Mouse (Mus musculus) kidney, embryonic 15.5 days (tissue): ENCODE data around the gene Lrrc3c. TPM values are rescaled to one million over a fixed set of nuclear protein-coding genes. Genes with fewer than 3 reads are reported as not detected.
A peak's percentile ranks its signal among the peaks of the same experiment; 100 is the strongest.

Experiments
- ATAC-seq: fragments of 200-750 bp; cut with Nextera tagmentation; replicated peaks from 2 replicates; pipeline ENCODE4 v1.8.0; 2017; ENCODE audit warnings: moderate TSS enrichment; ENCODE audit not compliant: low FRiP score
- H3K27ac ChIP-seq: fragments of 300-500 bp; sonication (generic); 2 replicates; pipeline ENCODE4 v1.5.1; 2015; ENCODE audit warnings: mild to moderate bottlenecking, inconsistent platforms
- H3K27me3 ChIP-seq: fragments of 300-500 bp; sonication (generic); 2 replicates; pipeline ENCODE4 v1.6.1; 2015; ENCODE audit warnings: inconsistent platforms
- H3K36me3 ChIP-seq: fragments of 300-500 bp; sonication (generic); 2 replicates; pipeline ENCODE4 v1.6.1; 2015; ENCODE audit warnings: inconsistent platforms
- H3K4me1 ChIP-seq: fragments of 300-500 bp; sonication (generic); 2 replicates; pipeline ENCODE4 v1.6.1; 2015; ENCODE audit warnings: inconsistent platforms
- H3K4me2 ChIP-seq: fragments of 300-500 bp; sonication (generic); 2 replicates; pipeline ENCODE4 v1.6.1; 2015; ENCODE audit warnings: moderate library complexity, mild to moderate bottlenecking, inconsistent platforms
- H3K4me3 ChIP-seq: fragments of 300-500 bp; sonication (generic); replicated peaks from 2 replicates; pipeline ENCODE4 v1.5.1; 2015; ENCODE audit warnings: mild to moderate bottlenecking, inconsistent platforms
- H3K9ac ChIP-seq: fragments of 300-500 bp; sonication (generic); 2 replicates; pipeline ENCODE4 v1.6.1; 2015; ENCODE audit warnings: mild to moderate bottlenecking, inconsistent platforms
- H3K9me3 ChIP-seq: fragments of 300-500 bp; sonication (generic); replicated peaks from 2 replicates; pipeline ENCODE4 v1.6.1; 2016; ENCODE audit warnings: inconsistent platforms
- WGBS: fragments of 180-500 bp; shearing (Covaris S2); methylation state at CpG from one replicate; pipeline ENCODE4 v1.1.7; 2015; ENCODE audit warnings: mixed read lengths; 5-methylcytosine and 5-hydroxymethylcytosine counted together
- polyA plus RNA-seq: library from polyadenylated mRNA; unstranded; fragments of >200 nt; fragmentation: Nextera tagmentation; extraction: Ambion mirVana; gene quantifications from 2 replicates; pipeline ENCODE4 v1.2.1, GENCODE M21; 2015

The Lrrc3c gene
- polyA plus RNA-seq, result not detected in 2 replicates

DNA sequence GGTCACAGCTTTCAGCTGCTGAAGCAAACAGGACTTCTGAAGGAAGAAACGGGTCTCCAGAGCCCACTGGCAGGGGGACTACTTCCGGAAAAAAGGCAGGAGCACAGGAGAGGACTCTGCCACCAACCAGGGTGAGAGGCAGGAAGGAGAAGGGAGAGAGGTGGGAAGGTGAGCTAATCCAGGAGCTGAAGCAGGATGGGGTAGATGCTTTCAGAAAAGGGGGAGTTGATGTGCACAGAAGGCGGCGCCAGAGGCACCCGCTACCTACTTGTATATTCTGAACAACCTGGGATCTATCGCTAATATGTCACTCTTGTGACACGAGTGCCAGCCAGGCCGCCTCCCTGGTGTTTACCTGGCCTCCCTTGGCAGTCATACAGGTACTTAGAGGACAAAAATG lies at the start of gene Lrrc3c:
Gene Lrrc3c (plus strand): TSS at position 301 of the 400 bp plus-strand sequence.
- H3K9me3 ChIP-seq, result no peaks in the 10 kb centered on the region
- no peaks in the 10 kb centered on the region for H3K36me3 ChIP-seq
- WGBS, result 80% methylated on average over 8 of the region's 8 CpGs
- H3K27ac ChIP-seq, result no peak within 1 kb of the TSS
- ATAC-seq, result no peak
- H3K4me1 ChIP-seq, result peaks cover 18% of the 10 kb centered on the region
- no peak within 1 kb of the TSS for H3K9ac ChIP-seq
- H3K4me3 ChIP-seq, result no peak within 1 kb of the TSS
- H3K4me2 ChIP-seq, result no peak within 1 kb of the TSS
- peaks cover 68% of the 10 kb centered on the region for H3K27me3 ChIP-seq

DNA sequence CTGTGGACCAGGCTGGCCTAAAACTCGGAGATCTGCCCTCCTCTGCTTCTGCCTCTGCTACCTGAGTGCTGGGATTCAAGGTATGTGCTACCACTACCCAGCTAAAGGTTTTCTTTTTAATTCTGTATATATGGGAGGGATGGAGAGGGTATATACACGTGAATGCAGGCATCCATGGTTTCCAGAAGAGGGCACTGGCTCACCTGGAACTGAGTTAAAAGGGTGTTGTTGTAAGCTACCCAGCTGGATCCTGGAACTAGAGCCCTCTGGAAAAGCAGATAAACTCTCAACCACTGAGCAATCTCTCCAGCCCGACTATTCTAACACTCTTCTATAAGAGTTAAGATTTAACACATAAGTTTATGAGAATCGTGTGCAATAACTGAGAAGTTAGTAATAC lies 48.7 kb upstream of the Lrrc3c start:
- Histone ChIP-seq H3K27me3 (peaks cover 60% of the 10 kb centered on the region), H3K36me3 (no peaks in the 10 kb centered on the region), H3K9me3 (no peaks in the 10 kb centered on the region), H3K27ac (no peak overlapping the region), H3K4me1 (peaks cover 20% of the 10 kb centered on the region), H3K9ac (no peak overlapping the region), H3K4me3 (no peak overlapping the region), H3K4me2 (no peak overlapping the region)
- 70% methylated on average over 4 of the region's 4 CpGs for WGBS
- ATAC-seq, result no peak

DNA sequence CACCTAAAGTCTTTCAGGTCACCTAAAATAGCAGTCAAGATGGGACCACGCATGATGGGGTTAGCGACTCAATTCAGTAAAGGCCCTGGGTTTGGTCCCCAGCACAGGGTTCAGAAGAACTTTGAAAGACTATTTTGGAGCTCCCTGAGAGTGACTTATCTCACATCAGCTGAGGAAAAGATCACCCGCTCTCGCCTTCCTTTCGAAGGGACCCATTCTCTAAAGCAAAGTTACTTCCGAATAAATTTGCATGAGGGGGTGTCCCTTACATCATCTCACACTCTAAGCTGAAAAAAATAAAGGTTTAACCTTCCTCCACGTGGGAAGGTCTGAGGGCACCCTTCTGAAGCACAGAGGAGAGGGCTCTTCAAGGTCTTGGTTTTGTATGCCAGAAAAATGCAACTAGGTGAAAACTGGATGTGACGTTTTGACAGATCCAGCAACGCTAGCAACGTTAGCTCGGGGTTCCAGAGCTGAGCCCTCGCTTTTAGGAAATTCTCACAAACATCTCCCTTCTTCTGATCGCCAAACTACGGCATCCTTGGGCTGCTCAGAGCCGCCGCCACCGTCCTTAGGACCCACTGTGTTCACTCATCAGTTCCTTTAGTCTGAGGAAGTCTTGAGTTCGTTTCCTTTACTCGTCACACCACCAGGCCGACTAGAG lies 47.6 kb upstream of the Lrrc3c start:
- 16% methylated on average over 20 of the region's 20 CpGs for WGBS
- Histone ChIP-seq H3K36me3 (no peaks in the 10 kb centered on the region), H3K9me3 (no peaks in the 10 kb centered on the region), H3K4me2 (peak overlapping the region; percentile 90), H3K9ac (peak overlapping the region; percentile 63), H3K4me1 (peaks cover 17% of the 10 kb centered on the region), H3K4me3 (peak overlapping the region; percentile 94), H3K27ac (no peak overlapping the region), H3K27me3 (peaks cover 52% of the 10 kb centered on the region)
- no peak for ATAC-seq

GRCm38 (mm10) chr11:98550975-98551828 lies 46.9 kb upstream of the Lrrc3c start, which contains the start of gene Zpbp2:
Gene Zpbp2 (plus strand): TSS chr11:98551097.
- Histone ChIP-seq H3K36me3 (no peaks in the 10 kb centered on the region), H3K27ac (peak within 1 kb of the TSS; percentile 85), H3K27me3 (peaks cover 45% of the 10 kb centered on the region), H3K4me2 (peak within 1 kb of the TSS; percentile 90), H3K4me3 (peak within 1 kb of the TSS; percentile 94), H3K4me1 (peaks cover 11% of the 10 kb centered on the region), H3K9me3 (no peaks in the 10 kb centered on the region), H3K9ac (peak within 1 kb of the TSS; percentile 63)
- peak; percentile 97 for ATAC-seq
- under 1% methylated on average over 51 of the region's 51 CpGs for WGBS

DNA sequence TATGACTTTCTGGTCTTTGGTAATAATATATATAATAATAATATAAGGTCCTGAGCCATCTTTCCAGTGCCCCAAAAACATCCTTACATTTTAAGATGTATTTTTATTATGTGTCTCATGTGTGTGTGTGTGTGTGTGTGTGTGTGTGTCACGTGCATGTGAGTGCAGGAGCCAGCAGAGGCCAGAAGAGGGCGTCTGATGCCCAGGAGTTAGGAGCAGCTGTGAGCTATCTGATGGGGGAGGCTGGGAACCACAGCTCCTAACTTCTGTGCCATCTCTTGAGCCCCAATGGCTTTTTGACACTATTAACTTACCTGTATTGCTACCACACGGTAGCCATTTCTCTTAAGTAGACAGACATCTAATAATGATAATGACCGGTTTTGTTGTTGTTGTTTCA lies 44.1 kb upstream of the Lrrc3c start:
- no peak overlapping the region for H3K4me3 ChIP-seq
- no peak for ATAC-seq
- no peak overlapping the region for H3K27ac ChIP-seq
- no peaks in the 10 kb centered on the region for H3K9me3 ChIP-seq
- peaks cover 23% of the 10 kb centered on the region for H3K27me3 ChIP-seq
- H3K4me2 ChIP-seq, result no peak overlapping the region
- no peaks in the 10 kb centered on the region for H3K36me3 ChIP-seq
- H3K9ac ChIP-seq, result no peak overlapping the region
- WGBS, result 87% methylated on average over 4 of the region's 4 CpGs
- H3K4me1 ChIP-seq, result peaks cover 11% of the 10 kb centered on the region

GRCm38 (mm10) chr11:98555124-98555700 lies 42.9 kb upstream of the Lrrc3c start:
- Histone ChIP-seq H3K27me3 (peaks cover 11% of the 10 kb centered on the region), H3K4me3 (no peak overlapping the region), H3K4me2 (no peak overlapping the region), H3K27ac (no peak overlapping the region), H3K9ac (no peak overlapping the region), H3K36me3 (no peaks in the 10 kb centered on the region), H3K9me3 (no peaks in the 10 kb centered on the region), H3K4me1 (peaks cover 11% of the 10 kb centered on the region)
- ATAC-seq, result no peak
- WGBS, result 70% methylated on average over 12 of the region's 12 CpGs

DNA sequence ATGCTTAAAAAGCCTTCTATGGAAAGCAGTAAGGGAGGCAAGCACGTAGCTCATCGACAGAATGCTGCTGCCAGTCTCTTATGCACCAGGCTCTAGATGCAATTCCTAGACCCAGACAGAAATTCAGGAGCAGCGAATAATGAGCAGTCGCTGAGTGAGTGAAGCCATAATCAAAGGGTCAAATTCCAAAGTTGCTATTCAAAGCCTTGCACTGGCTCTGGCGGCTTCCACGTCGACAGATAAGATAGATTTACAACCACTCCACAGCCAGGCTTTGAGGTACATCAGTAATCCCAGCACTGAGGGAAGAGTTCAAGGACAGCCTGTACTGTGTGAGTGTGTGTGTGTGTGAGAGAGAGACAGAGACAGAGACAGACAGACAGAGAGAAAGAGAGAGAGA lies 37.1 kb upstream of the Lrrc3c start:
- Histone ChIP-seq H3K27ac (no peak overlapping the region), H3K4me3 (no peak overlapping the region), H3K4me1 (no peaks in the 10 kb centered on the region), H3K9me3 (no peaks in the 10 kb centered on the region), H3K9ac (no peak overlapping the region), H3K36me3 (no peaks in the 10 kb centered on the region), H3K27me3 (peaks cover 6% of the 10 kb centered on the region; the same call in 1 of the 2 replicates), H3K4me2 (no peak overlapping the region)
- WGBS, result 33% methylated on average over 7 of the region's 7 CpGs
- ATAC-seq, result no peak

- no peak overlapping the region for H3K9ac ChIP-seq
- H3K4me2 ChIP-seq, result no peak overlapping the region
- H3K27me3 ChIP-seq, result peaks cover 5% of the 10 kb centered on the region; the same call in 1 of the 2 replicates
- H3K4me3 ChIP-seq, result no peak overlapping the region
- H3K9me3 ChIP-seq, result no peaks in the 10 kb centered on the region
- no peaks in the 10 kb centered on the region for H3K4me1 ChIP-seq
- 87% methylated on average over 3 of the region's 3 CpGs for WGBS
- no peak overlapping the region for H3K27ac ChIP-seq
- no peaks in the 10 kb centered on the region for H3K36me3 ChIP-seq
- no peak for ATAC-seq
Measured at GRCm38 (mm10) chr11:98563025-98563424, 35.1 kb upstream of the Lrrc3c start.

- no peaks in the 10 kb centered on the region for H3K9me3 ChIP-seq
- no peaks in the 10 kb centered on the region for H3K27me3 ChIP-seq
- no peak for ATAC-seq
- no peaks in the 10 kb centered on the region for H3K4me1 ChIP-seq
- H3K27ac ChIP-seq, result no peak overlapping the region
- 45% methylated on average over 13 of the region's 13 CpGs for WGBS
- H3K9ac ChIP-seq, result no peak overlapping the region
- no peak overlapping the region for H3K4me3 ChIP-seq
- no peak overlapping the region for H3K4me2 ChIP-seq
- no peaks in the 10 kb centered on the region for H3K36me3 ChIP-seq
Measured at GRCm38 (mm10) chr11:98563921-98564414, 34.1 kb upstream of the Lrrc3c start.

- 89% methylated on average over 8 of the region's 8 CpGs for WGBS
Measured at GRCm38 (mm10) chr11:98568326-98568725, 29.8 kb upstream of the Lrrc3c start.

GRCm38 (mm10) chr11:98569461-98569860 lies 28.6 kb upstream of the Lrrc3c start:
- H3K9ac ChIP-seq, result no peak overlapping the region
- no peaks in the 10 kb centered on the region for H3K4me1 ChIP-seq
- no peaks in the 10 kb centered on the region for H3K36me3 ChIP-seq
- no peak overlapping the region for H3K4me2 ChIP-seq
- no peak overlapping the region for H3K27ac ChIP-seq
- WGBS, result 82% methylated on average over 6 of the region's 6 CpGs
- H3K9me3 ChIP-seq, result no peaks in the 10 kb centered on the region
- H3K4me3 ChIP-seq, result no peak overlapping the region
- no peaks in the 10 kb centered on the region for H3K27me3 ChIP-seq
- no peak for ATAC-seq

More at GRCm38 (mm10) chr11:98568326-98568725, 29.8 kb upstream of the Lrrc3c start:
- Histone ChIP-seq H3K4me2 (no peak overlapping the region), H3K27me3 (no peaks in the 10 kb centered on the region), H3K9ac (no peak overlapping the region), H3K4me1 (no peaks in the 10 kb centered on the region), H3K36me3 (no peaks in the 10 kb centered on the region), H3K4me3 (no peak overlapping the region), H3K27ac (no peak overlapping the region), H3K9me3 (no peaks in the 10 kb centered on the region)
- no peak for ATAC-seq

DNA sequence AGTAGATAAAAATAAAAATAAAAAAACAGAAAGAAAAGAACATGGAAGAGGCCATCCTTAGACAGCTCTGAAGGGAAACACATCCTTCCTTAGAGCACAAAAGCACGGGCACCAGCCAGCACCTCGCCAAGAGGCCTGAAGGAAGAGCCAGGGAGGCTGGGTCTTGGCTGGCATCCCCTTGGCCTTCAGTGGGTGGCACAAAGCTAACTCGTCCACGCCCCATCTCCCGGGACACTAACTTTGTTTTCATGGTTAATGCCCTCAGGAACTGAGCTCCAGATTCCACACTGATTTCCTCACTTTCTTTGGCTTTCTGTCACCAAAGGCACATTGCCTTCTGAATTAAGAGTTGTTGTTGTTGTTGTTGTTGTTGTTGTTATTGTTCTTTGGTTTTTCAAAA lies 20.3 kb upstream of the Lrrc3c start:
- H3K9ac ChIP-seq, result no peak overlapping the region
- no peak overlapping the region for H3K27ac ChIP-seq
- H3K4me1 ChIP-seq, result no peaks in the 10 kb centered on the region
- H3K9me3 ChIP-seq, result no peaks in the 10 kb centered on the region
- WGBS, result 89% methylated on average over 5 of the region's 5 CpGs
- H3K4me3 ChIP-seq, result no peak overlapping the region
- no peak overlapping the region for H3K4me2 ChIP-seq
- peaks cover 24% of the 10 kb centered on the region for H3K36me3 ChIP-seq
- no peak for ATAC-seq
- H3K27me3 ChIP-seq, result no peaks in the 10 kb centered on the region
